Mouse (Mus musculus) activated CD4-positive, CD25-positive, alpha-beta regulatory T cell, adult 9 weeks (primary cell): ENCODE measurements around the gene Prl3d2. TPM values are rescaled to one million over a fixed set of nuclear protein-coding genes. Genes with fewer than 3 reads are reported as not detected.

Experiments
- polyA plus RNA-seq: library from polyadenylated mRNA; unstranded; fragments of 100-300 nt; shearing (Covaris generic); gene quantifications from one replicate; pipeline ENCODE4 v1.2.1, GENCODE M21; 2017

Prl3d2 gene
- polyA plus RNA-seq, result not detected

GRCm38 (mm10) chr13:27121398-27121797 lies at the start of gene Prl3d2:
TSS of gene Prl3d2 (plus strand) at chr13:27121698.

GRCm38 (mm10) chr13:27093890-27094289 lies 27.6 kb upstream of the Prl3d2 start, which contains the start of gene Prl3d1:
TSS of gene Prl3d1 (plus strand) at chr13:27094190.

GRCm38 (mm10) chr13:27156490-27156889 lies 35.0 kb downstream of the Prl3d2 start, which contains the start of gene Prl3d3:
TSS of gene Prl3d3 (plus strand) at chr13:27156790.

Other genes starting within 250 kb of the Prl3d2 start
- gene Prl, start 64.1 kb upstream of the Prl3d2 start, polyA plus RNA-seq, result not detected
- gene Prl3d1, start 27.5 kb upstream of the Prl3d2 start, polyA plus RNA-seq, result not detected
- gene Prl3d3, start 35.1 kb downstream of the Prl3d2 start, polyA plus RNA-seq, result not detected
- not detected for gene Prl3c1, start 75.0 kb downstream of the Prl3d2 start, polyA plus RNA-seq
- gene Prl3b1, start 120.1 kb downstream of the Prl3d2 start, polyA plus RNA-seq, result not detected
- not detected for gene Prl3a1, start 137.7 kb downstream of the Prl3d2 start, polyA plus RNA-seq
- not detected for gene Prl6a1, start 190.9 kb downstream of the Prl3d2 start, polyA plus RNA-seq
- gene Prl8a2, start 224.0 kb downstream of the Prl3d2 start, polyA plus RNA-seq, result not detected